Mouse (Mus musculus) lung, postnatal 25 days (tissue): ENCODE data around the gene Pnn.
"Not testable (repeated sequence)": the region's sequence is repeated elsewhere in the genome, so short reads cannot be mapped to it uniquely, and the experiment has no call there.

Experiments used
- DNase-seq: peaks from one replicate; pipeline ENCODE4 v3.0.0; 2022; ENCODE audit warnings: low spot score

The Pnn gene

DNA sequence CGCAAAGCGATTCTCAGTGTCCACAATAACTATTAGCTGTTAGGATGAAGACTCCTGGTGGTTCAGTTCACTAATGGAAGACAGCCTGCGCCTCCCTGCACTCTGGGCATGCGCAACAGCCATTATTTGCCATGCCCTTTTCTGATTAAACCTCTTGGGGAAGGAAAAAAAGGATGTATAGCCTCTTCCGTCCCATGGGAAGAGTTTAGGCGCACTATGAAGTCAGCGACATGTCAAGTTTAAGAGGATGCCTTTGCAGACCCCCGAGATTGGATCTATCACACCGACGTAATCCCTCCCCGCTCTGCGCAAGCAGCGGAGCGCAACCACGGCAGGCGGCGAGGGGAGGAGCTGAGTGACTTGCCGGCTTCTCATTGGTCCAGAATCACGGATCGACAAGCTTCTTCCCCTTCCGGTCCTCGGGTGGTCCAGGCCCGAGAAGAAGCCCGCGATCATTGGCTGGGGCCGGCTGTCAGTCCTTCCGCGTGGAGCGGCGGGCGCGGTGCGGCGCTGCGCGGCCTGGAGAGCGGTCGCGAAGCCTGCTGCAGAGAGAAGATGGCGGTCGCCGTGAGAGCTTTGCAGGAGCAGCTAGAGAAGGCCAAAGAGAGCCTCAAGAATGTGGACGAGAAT lies at the start of gene Pnn:
Pnn (plus strand) TSS at position 437 of the 630 bp plus-strand sequence.
- peak; percentile 98 for DNase-seq

DNA sequence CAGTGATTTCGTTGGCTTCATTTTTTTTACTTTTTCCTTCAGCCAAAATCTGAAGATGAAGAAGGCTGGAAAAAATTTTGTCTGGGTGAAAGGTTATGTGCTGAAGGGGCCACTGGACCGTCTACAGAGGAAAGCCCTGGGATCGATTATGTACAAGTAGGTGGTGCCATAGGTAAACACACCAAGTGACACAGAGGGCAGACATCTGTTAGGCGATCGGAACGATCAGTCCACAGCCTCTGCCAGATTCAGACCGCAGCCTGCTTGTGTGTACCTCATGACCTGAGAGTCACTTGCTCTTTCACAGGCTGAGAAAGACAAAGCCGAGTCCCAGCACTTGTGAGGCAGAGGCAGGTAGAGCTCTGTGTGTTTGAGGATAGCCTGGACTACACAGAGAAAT lies 48.7 kb upstream of the Pnn start:
- no peak for DNase-seq

DNA sequence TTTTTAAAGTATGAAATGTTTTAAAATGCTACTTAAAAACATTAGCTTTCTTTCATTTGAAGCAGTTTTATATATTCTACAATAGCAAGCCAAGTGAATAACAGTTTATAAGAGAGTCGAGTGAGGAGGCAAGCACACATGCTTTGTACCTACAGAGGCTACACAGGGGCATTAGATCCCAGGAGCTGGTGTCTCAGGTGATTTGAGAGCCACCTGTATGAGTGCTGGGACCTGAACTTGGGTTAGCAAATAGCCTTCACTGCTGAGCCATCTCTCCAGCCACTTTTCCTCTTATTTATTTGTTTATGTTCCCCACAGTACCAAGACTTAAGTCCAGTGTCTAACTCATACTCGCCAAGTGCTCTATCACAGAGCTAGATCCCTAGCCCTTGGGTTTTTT lies 46.8 kb upstream of the Pnn start:
- no peak for DNase-seq

GRCm38 (mm10) chr12:59021306-59021705 lies 45.4 kb upstream of the Pnn start:
- no peak for DNase-seq

- DNase-seq: no peak
Measured at GRCm38 (mm10) chr12:59032101-59032500, 34.6 kb upstream of the Pnn start.

GRCm38 (mm10) chr12:59039162-59039970 lies 27.3 kb upstream of the Pnn start:
- no peak for DNase-seq

DNA sequence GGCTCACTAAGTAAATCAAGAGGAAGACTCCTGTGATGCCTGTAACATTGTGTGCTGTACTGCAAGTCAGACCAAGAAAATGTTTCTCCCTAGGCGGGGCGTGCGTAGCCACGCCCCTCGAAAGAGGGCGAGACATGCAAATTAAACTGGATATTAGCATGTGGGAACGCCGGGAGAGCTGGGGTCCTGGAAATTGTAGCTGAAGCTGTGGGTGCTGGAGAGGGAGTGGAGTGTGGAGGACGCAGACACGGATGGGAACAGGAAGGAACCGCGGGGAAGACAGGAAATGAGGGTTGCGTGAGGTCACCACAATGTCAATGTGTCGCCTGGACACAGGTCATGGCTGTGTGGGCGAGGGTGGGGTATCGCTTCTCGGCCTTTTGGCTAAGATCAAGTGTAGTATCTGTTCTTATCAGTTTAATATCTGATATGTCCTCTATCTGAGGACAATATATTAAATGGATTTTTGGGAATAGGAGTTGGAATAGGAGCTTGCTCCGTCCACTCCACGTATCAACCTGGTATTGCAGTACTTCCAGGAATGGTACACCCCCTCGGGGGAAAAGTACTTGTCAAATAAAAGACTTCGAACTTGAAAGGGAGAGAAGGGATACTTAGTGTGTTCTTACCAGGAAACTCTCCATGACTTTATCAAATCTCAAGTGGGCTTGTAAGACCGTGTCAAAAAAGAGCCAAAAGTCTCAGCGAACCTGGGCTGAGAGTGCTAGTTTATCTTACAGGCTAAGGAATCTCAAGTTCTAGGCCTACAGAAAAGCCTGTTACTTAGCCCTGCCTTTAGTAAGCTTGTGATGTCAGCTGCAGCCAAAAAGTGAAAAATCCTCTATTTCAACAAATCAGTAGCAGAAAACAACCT lies 26.5 kb upstream of the Pnn start:
- peak; percentile 50 for DNase-seq

DNA sequence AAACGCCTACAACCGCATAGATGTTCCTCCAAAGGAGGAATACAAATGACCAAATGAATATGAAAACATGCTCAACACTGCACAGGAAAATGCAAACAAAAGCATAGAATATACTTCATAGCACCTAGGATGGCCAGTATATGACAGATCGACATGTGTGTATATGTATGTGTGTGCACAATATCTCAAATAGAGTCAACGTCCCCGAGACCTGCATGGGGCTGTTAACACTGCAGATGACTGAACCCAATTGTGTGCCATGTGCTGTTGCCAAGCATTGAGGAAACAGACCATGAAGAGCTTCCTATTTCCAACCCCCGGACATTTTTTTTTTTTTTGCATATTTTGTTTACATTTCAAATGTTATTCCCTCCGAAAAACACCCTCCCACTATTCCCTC lies 25.8 kb upstream of the Pnn start:
- peak; percentile 8 for DNase-seq

DNA sequence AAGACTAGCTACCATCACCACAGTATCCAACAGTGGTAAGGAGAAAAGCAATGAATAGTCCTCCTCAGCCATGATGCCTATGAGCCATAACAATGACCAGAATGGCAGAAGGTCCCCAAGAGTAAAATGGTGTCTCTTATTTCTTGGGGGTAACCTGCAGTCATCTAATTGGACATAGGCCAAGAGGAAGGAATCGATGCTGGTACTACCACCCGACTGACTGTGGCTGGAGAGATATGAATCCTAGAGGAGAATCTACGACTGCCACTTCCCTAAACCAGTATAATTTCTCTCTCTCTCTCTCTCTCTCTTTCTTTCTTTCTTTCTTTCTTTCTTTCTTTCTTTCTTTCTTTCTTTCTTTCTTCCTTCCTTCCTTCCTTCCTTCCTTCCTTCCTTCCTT lies 14.2 kb upstream of the Pnn start:
- no peak for DNase-seq

DNA sequence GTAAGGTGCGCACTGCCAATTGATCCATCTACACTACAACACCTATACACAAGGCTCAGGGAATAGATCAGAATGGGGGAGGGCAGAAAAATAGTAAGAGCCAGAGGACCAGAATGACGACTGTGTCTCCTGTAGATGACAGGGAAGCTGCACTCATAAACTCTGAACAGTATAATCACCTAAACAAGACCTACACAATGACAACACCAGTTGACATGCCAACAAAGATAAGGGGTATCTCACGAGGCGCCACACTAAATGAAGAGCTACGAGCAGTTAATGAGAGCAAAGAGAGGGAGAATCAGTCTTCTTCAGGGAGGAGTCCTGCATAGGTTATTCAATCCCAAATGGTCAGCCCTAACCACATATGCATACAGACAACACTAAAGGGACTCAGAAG lies 13.5 kb upstream of the Pnn start:
- no peak for DNase-seq

DNA sequence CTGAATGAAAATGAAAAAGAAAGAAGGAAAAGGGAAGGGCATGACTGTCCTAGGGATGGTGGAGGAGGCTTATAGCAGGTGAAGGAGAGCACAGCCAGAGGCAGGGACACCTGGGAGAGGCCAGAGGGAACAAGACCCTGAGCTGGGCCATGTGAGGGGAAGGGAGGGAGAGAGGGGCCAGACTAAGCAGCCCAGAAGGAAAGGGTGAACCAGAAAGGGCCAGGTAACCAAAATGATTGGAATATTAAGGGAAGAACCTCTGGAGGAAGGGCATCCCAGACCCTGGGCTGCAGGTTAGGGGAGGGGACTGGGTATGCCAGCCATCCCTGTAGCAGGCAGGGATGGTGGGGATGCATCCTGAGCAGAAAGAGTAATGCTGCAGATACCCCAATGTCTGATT lies 12.7 kb upstream of the Pnn start:
- DNase-seq: no peak

- no peak for DNase-seq
Measured at GRCm38 (mm10) chr12:59055196-59055850, 11.4 kb upstream of the Pnn start.

DNA sequence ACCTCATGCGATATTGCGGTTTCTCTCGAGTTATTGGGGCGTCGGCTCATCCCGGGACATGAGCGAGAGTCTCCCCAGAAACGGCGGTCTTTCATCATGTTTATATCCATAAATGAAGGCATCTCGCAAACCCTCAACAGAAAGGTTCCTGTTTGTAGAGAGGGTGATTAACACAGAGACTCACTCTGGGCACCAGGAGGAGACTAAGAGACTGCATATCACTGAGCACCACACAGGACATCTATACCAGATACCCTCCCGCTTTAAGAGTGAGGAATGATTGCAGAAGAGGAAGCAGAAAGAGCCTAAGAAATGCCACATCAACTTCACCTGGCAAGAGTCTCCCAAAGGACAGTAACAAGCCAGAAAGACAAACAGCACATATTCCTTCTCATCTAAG lies 10.5 kb upstream of the Pnn start:
- DNase-seq: no peak

- not testable (repeated sequence) for DNase-seq
Measured at GRCm38 (mm10) chr12:59058242-59058641, 8.4 kb upstream of the Pnn start.

GRCm38 (mm10) chr12:59060322-59060721 lies 6.4 kb upstream of the Pnn start:
- DNase-seq: no peak

GRCm38 (mm10) chr12:59060993-59061595 lies 5.6 kb upstream of the Pnn start, which contains the start of gene Trappc6b:
Trappc6b (minus strand) TSS chr12:59061472.
- DNase-seq: peak; percentile 87

DNA sequence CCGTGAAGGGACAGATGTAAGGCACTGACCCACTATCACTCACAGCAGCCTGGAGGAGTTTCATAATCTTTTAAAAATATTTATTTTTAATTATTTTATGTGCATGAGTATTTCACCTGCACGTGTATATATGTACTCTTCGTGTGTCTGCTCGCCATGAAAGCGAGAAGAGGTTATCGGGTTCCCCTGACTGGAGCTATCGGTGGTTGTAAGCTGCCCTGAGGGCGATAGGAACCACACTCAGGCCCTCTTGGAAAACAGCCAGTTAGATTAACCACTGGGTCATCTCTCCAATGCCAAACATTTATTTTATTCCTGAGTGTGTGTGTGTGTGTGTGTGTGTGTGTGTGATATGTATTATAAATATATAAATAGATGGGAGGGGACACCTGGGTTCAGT lies 1.8 kb upstream of the Pnn start:
- DNase-seq: no peak

- DNase-seq: no peak
Measured at GRCm38 (mm10) chr12:59065776-59066175, 908 bp upstream of the Pnn start.

- DNase-seq: peak; percentile 2
Measured at GRCm38 (mm10) chr12:59067095-59067494, 411 bp downstream of the Pnn start.

DNA sequence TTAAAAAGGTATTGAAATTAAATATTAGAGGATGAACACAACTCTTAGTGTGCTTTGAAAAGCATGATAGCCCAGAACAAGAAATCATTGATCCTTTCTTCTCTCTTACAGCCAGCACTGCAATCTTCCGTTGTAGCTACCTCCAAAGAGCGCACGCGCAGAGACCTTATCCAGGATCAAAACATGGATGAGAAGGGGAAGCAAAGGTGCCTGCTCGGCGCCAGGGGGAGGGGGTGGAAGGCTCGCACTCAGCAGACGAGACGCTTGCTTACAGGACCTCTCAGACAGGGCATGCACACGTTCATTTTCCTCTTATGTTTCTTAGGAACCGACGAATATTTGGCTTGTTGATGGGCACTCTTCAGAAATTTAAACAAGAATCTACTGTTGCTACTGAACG lies 2.1 kb downstream of the Pnn start:
- no peak for DNase-seq

- DNase-seq: no peak
Measured at GRCm38 (mm10) chr12:59072286-59072685, 5.6 kb downstream of the Pnn start.

DNA sequence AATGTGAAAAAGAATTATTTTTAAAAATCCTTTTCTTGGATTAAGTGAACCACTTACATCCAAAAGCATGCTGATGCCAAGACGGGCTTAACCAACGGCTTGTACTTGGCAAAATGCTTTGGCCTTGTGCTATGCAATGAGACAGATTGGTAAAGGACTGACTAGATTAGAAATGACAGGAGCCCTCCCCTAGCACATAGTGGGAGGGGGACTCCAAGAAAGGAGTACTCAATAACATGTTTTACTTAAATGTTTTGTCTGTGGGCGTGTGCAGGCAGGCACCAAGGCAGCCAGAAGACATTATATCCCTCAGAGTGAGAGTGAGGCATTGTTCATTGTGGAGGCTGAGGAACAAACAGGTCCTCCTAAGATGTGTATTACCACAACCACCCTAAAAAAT lies 7.4 kb downstream of the Pnn start:
- DNase-seq: no peak
